Mouse (Mus musculus): ENCODE measurements at regions not wholly inside any gene's neighbourhood (a gene's known extent, or its start where the extent isn't known, plus 50 kb on each side); places are given as distances from the start of the nearest gene placed in this dataset.
A peak's percentile ranks its signal among the peaks of the same experiment; 100 is the strongest.

DNA sequence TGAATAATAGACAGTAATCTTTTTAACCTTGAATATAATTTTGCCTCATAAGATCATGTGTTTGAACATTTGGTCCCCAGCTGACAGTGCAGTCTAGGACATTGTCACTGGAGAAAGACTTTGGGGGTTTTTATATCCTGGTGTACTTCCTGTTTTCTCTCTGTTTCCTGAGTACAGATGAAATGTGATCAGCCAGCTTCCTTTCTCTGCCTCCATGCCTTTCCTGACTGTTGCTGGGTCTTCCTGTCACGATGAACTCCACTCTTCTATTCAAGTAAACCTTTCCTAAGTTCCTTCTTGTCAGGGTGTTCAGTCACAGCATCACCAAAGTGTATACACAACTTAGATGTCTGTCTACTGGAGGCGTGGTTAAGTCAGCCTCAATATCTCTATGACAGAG, 59.6 kb downstream of the Klf4 start:
- TF ChIP-seq MYB (IDR thresholded peaks at IDR 0.05; ENCODE audit: low read depth, low read length) (no peak), HCFC1 (IDR thresholded peaks at IDR 0.05; ENCODE audit: low read depth, low read length) (no peak), MXI1 (IDR thresholded peaks at IDR 0.05; ENCODE audit: low read depth, low read length) (no peak), ELF1 (IDR thresholded peaks at IDR 0.05; ENCODE audit: low read depth, low read length) (peak; percentile 25; the same call in 1 of the 2 replicates), RAD21 (IDR thresholded peaks at IDR 0.05; ENCODE audit: low read depth, low read length) (no peak)
- Histone ChIP-seq H3K79me2 (ENCODE audit: control insufficient read depth, insufficient read depth, low read length, poor library complexity) (no peaks in the 10 kb centered on the region), H3K36me3 (ENCODE audit: control insufficient read depth in 1 of 2, insufficient read depth in 2 of 2, low read length in 2 of 2) (peaks cover 0 to 5% of the 10 kb centered on the region in 2 experiments; a peak in 1 of 4 replicates), H3K4me1 (ENCODE audit: control insufficient read depth in 1 of 2, insufficient read depth in 2 of 2, low read length in 2 of 2) (peaks cover 4 to 12% of the 10 kb centered on the region in 2 experiments), H3K9ac (ENCODE audit: control insufficient read depth, low read depth, low read length, poor library complexity, severe bottlenecking) (no peak overlapping the region), H3K4me3 (ENCODE audit: control insufficient read depth in 1 of 2, insufficient read depth in 1 of 2, low read depth in 2 of 2, low read length in 2 of 2) (no peak overlapping the region), H3K27me3 (ENCODE audit: control insufficient read depth in 1 of 2, insufficient read depth in 2 of 2, low read length in 2 of 2) (no peaks in the 10 kb centered on the region; a peak in 2 of 4 replicates), H3K27ac (ENCODE audit: control insufficient read depth, low read depth, low read length) (no peak overlapping the region), H3K9me3 (replicated peaks; ENCODE audit: insufficient read depth, low read length) (no peaks in the 10 kb centered on the region)
- DNase-seq (ENCODE audit: low read depth, low spot score), result peak; percentile 36

DNA sequence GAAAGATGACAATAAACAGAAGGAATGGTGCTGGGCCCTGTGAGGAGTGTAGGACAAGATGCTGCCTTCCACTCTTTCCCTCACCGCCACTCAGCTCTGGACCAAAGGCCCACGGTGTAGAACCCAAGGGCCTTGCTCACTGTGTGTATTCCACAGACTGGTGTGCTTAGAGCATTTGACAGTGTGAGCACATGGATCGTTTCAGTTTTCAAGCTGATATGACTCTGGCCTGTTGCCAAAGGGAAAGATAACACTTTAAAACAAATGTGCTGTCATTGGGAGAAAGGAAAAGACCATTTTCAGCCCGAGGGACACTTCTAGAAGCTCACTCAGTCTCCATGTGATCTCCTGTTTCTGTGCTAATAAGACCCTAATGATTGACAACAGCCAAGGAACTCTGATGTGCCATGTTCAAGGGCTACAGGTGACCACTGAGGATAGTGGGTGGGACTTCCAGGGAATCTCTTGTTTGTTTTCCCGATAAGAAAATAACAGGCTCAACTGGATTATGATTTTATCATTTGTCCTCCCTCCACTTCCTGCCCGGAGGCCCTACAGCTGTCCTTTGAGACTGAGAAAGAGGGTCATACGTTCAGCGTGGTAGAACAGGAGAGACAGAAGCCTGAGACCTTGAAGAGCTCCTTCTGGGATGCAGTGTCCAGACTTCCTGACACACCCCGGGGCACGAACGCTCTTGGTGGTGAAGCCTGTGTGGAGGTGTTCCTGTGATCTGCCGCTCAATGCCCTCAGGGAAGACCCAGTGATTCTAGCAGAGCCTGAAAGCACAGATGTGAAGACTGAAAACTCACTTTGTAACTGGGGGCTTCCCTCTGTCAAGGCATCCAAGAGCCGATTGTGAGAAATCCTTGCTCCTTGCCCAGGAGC, 61.2 kb downstream of the Klf4 start:
- DNase-seq (ENCODE audit: low read depth, low spot score), result peak; percentile 81
- H3K4me1 ChIP-seq (ENCODE audit: control insufficient read depth in 1 of 2, insufficient read depth in 2 of 2, low read length in 2 of 2), result peaks cover 4 to 12% of the 10 kb centered on the region in 2 experiments
- H3K9ac ChIP-seq (ENCODE audit: control insufficient read depth, low read depth, low read length, poor library complexity, severe bottlenecking), result no peak overlapping the region
- no peaks in the 10 kb centered on the region for H3K79me2 ChIP-seq (ENCODE audit: control insufficient read depth, insufficient read depth, low read length, poor library complexity)
- H3K27ac ChIP-seq (ENCODE audit: control insufficient read depth, low read depth, low read length), result no peak overlapping the region
- no peak for TF ChIP-seq TAL1 (IDR thresholded peaks at IDR 0.05; ENCODE audit: low read length)
- TF ChIP-seq USF2 (IDR thresholded peaks at IDR 0.05; ENCODE audit: borderline replicate concordance in 1 of 2, insufficient read depth in 1 of 2, low read depth in 1 of 2, low read length in 2 of 2), result no peak
- TF ChIP-seq HCFC1 (IDR thresholded peaks at IDR 0.05; ENCODE audit: low read depth, low read length), result no peak
- TF ChIP-seq CHD2 (IDR thresholded peaks at IDR 0.05; ENCODE audit: low read length), result no peak
- peak; percentile 82 for TF ChIP-seq MAX (IDR thresholded peaks at IDR 0.05; ENCODE audit: low read length)
- peak; percentile 89 for TF ChIP-seq MYC (IDR thresholded peaks at IDR 0.05; ENCODE audit: low read depth, low read length)
- TF ChIP-seq KAT2A (conservative IDR thresholded peaks at IDR 0.05; ENCODE audit: low read depth, low read length), result no peak
- TF ChIP-seq BHLHE40 (IDR thresholded peaks at IDR 0.05; ENCODE audit: borderline replicate concordance, low read depth, low read length), result no peak
- TF ChIP-seq GATA1 (IDR thresholded peaks at IDR 0.05; ENCODE audit: low read depth, low read length), result peak; percentile 63
- TF ChIP-seq SIN3A (IDR thresholded peaks at IDR 0.05; ENCODE audit: low read length), result peak; percentile 68
- peak; percentile 58 for TF ChIP-seq ETS1 (IDR thresholded peaks at IDR 0.05; ENCODE audit: low read depth, low read length)
- TF ChIP-seq USF1 (IDR thresholded peaks at IDR 0.05; ENCODE audit: low read depth, low read length), result no peak
- TF ChIP-seq RCOR1 (IDR thresholded peaks at IDR 0.05; ENCODE audit: low read depth, low read length), result 0 out of 2 replicates have a peak, but pooled peaks have one; percentile 14
- no peak for TF ChIP-seq CHD1 (IDR thresholded peaks at IDR 0.05; ENCODE audit: low read depth, low read length)
- TF ChIP-seq POLR2AphosphoS5 (IDR thresholded peaks at IDR 0.05; ENCODE audit: borderline replicate concordance, low read depth, low read length), result no peak
- no peak for TF ChIP-seq MYB (IDR thresholded peaks at IDR 0.05; ENCODE audit: low read depth, low read length)
- TF ChIP-seq GABPA (IDR thresholded peaks at IDR 0.05; ENCODE audit: low read depth, low read length), result no peak
- TF ChIP-seq NRF1 (IDR thresholded peaks at IDR 0.05; ENCODE audit: insufficient read depth, low read depth, low read length, poor library complexity, severe bottlenecking), result no peak
- TF ChIP-seq ZNF384 (IDR thresholded peaks at IDR 0.05; ENCODE audit: low read depth, low read length), result no peak
- no peak for TF ChIP-seq TCF12 (IDR thresholded peaks at IDR 0.05; ENCODE audit: low read depth, low read length)
- no peak for TF ChIP-seq ELF1 (IDR thresholded peaks at IDR 0.05; ENCODE audit: low read depth, low read length)
- TF ChIP-seq TBP (IDR thresholded peaks at IDR 0.05; ENCODE audit: low read depth, low read length), result no peak
- peak; percentile 90 for TF ChIP-seq MXI1 (IDR thresholded peaks at IDR 0.05; ENCODE audit: low read depth, low read length)
- TF ChIP-seq EP300 (IDR thresholded peaks at IDR 0.05; ENCODE audit: low read depth in 1 of 2, low read length in 2 of 2), result peak in 1 of 2 experiments; percentile 47; a peak in 1 of 4 replicates
- TF ChIP-seq JUND (IDR thresholded peaks at IDR 0.05; ENCODE audit: low read depth, low read length), result no peak
- no peak for TF ChIP-seq MAFK (IDR thresholded peaks at IDR 0.05; ENCODE audit: borderline replicate concordance, low read depth, low read length)
- TF ChIP-seq ZKSCAN1 (IDR thresholded peaks at IDR 0.05; ENCODE audit: low read depth, low read length), result no peak
- no peak overlapping the region for H3K4me3 ChIP-seq (ENCODE audit: control insufficient read depth in 1 of 2, insufficient read depth in 1 of 2, low read depth in 2 of 2, low read length in 2 of 2)
- H3K9me3 ChIP-seq (replicated peaks; ENCODE audit: insufficient read depth, low read length), result no peaks in the 10 kb centered on the region
- peaks cover 0 to 5% of the 10 kb centered on the region in 2 experiments; a peak in 1 of 4 replicates for H3K36me3 ChIP-seq (ENCODE audit: control insufficient read depth in 1 of 2, insufficient read depth in 2 of 2, low read length in 2 of 2)
- no peaks in the 10 kb centered on the region; a peak in 2 of 4 replicates for H3K27me3 ChIP-seq (ENCODE audit: control insufficient read depth in 1 of 2, insufficient read depth in 2 of 2, low read length in 2 of 2)

Measured in MEL (cell line).